Mouse (Mus musculus) cerebellum, adult 18-20 months (tissue): ENCODE results near the gene Mc3r.
A peak's percentile ranks its signal among the peaks of the same experiment; 100 is the strongest.

Experiments
- DNase-seq, 2 experiments: peaks; one replicate each; pipeline ENCODE4 v3.0.0; 2021

The Mc3r gene

GRCm38 (mm10) chr2:172256418-172256817, 8.1 kb downstream of the Mc3r start:
- no peak for DNase-seq

DNA sequence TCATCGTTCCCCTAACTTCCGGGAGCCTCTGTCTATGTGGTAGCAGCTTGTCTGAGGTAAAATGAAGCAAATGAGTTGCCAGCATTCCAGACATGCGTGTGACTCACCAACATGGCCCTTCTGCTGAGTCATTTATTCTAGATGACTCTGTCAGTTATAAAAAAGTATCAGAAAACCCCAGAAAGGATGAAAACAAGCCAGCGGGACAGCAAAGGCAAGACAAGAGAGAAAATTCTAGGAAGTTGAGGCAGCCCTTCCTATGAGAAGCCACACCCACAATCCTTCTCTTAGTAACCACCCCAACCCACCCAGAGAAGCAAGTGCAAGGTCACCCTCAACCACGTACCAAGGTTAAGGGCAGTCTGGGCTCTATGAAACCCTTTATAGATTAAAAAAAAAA, 8.7 kb downstream of the Mc3r start:
- no peak for DNase-seq

DNA sequence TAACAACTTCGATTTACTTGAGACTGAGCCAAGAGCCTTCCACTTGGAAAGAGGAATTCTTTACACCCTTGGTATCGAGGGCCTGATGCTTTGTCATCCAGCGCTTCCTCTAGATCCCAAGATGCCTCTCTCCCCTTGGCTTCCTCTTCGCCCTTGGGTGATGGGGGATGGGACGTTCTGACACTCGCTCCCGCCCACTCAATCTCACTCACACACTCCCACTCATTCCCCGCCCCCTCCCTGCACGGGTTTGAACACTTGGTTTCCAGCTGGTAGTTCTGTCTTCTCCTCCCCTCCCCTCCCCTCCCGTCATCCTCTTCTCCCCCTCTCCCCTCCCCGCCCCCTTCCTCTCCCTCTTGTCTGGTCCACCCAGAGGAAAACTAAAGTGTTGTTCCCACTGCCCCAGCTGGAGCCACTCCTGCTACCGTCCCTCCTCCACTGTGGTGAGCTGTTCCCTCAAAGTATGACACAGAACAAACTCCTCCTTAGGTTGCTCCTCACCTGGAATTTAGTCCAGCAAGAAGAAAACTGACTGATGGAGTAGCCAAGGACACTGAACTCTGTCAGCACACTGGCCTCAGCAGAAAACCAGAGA, 9.3 kb downstream of the Mc3r start:
- DNase-seq: no peak

- DNase-seq: no peak
Measured at GRCm38 (mm10) chr2:172260064-172260463, 11.8 kb downstream of the Mc3r start.

- DNase-seq: no peak
Measured at GRCm38 (mm10) chr2:172261441-172261840, 13.1 kb downstream of the Mc3r start.

GRCm38 (mm10) chr2:172263216-172263615, 14.9 kb downstream of the Mc3r start:
- DNase-seq: no peak

GRCm38 (mm10) chr2:172269907-172270306, 21.6 kb downstream of the Mc3r start:
- no peak for DNase-seq

GRCm38 (mm10) chr2:172270485-172270944, 22.2 kb downstream of the Mc3r start:
- no peak for DNase-seq

DNA sequence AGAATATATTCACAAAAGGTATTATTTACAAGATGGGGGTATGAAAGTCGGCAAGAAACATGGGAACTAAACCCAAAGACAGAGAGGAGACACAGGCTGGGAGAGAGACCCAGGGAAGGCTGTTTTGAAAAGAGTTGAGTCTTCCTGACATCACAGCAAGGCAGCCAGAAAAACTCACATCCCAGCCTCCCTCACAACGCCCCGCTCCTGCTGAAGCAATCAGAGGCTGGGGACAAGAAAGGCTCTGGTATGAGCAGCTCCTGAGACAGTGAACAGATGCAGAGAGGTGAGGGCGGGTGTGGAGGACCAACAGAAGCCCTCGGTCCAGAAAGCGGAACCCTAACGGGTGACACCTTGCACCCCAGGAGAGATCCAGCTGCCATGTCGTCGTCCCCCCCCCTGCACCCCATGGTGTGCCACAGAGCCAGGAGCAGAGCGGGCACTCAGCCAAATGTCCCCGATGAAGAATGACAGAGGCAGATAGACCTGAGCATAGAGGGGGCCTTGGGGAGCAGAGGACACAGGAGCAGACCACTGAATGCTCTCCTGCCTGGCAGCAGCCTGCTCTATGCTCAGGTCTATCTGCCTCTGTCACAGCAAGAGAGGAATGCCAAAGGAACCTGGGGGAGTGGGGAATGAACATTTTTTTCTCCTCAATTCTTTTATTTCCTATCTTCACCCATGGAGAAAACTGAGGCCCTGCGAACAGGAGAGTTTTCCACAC, 22.8 kb downstream of the Mc3r start:
- no peak for DNase-seq

GRCm38 (mm10) chr2:172274662-172275061, 26.4 kb downstream of the Mc3r start:
- no peak for DNase-seq

DNA sequence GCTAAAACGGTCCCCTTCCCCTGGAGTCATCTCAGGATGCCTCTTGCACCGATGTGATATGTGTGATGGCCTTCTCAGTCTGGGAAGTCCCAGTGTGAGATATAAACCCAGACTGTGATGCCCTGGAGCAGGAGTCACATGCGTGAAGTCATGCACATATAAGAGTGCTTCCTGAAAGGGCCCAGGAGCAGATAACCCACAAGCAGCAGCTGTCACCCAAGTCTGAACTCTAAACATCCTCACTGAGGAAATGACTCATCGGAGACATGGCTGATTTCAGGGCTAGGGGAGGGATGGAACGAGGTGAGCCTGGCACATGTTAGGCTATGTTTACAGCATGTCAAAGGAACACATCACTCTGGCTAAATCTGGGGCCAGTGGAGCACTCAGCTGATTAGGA, 27.9 kb downstream of the Mc3r start:
- DNase-seq: no peak

GRCm38 (mm10) chr2:172278979-172279378, 30.7 kb downstream of the Mc3r start:
- no peak for DNase-seq

GRCm38 (mm10) chr2:172282071-172282710, 33.9 kb downstream of the Mc3r start:
- DNase-seq: peak in 1 of 2 experiments; percentile 10

DNA sequence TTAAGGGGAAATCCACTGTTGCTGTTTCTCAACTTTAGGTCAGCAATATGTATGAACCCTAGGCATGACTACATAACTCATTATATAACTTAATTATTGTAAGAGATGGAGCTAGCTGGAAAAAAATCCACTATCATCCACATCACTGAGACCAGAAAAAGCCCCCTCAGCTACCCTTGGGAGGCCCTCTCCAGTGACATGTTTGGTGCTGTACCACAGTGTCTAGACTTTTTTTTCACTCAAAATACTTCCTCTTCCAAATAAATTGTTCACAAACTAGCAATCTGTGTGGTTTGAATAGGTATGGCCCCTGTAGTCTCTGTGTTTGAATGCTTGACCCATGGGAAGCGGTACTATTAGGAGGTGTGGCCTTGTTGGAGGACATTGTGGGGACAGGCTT, 39.4 kb downstream of the Mc3r start:
- DNase-seq: no peak

DNA sequence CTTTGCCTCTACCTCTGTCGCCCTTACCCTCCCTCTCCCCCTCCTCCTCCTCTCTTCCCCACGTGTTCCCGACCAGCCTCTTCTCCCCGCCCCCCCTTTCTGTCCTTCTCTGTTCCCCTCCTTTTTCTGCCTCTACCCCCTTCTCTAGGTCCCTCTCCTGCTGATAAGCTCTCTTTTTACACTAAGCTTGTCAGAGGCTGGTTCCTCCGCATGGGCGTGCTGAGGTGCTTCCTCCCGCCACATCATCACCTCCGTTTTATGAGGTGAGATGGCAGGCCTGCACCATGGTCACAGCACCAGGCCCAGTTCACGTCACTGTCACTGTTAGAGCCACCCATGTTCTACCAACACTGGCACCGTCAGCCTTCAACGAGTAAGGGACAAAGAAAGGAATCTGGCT, 40.7 kb downstream of the Mc3r start:
- no peak for DNase-seq

DNA sequence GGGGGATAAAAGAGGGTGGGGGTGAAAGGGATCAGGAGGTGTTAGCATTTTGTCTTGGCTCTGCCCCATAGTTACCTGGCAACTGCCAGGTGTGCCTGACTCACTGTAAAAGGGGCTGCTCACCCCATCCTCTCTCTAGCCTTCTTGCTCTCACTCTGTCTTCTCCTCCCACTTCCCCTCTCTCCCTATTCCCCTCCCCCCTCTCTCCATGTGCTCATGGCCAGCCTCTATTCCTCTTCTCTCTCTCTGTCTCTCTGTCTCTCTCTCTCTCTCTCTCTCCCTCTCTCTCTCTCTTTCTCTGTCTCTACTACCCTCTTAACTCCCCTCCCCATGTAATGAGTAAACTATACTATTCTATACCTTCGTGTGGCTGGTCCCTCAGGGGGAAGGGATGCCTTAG, 41.3 kb downstream of the Mc3r start:
- DNase-seq: no peak

DNA sequence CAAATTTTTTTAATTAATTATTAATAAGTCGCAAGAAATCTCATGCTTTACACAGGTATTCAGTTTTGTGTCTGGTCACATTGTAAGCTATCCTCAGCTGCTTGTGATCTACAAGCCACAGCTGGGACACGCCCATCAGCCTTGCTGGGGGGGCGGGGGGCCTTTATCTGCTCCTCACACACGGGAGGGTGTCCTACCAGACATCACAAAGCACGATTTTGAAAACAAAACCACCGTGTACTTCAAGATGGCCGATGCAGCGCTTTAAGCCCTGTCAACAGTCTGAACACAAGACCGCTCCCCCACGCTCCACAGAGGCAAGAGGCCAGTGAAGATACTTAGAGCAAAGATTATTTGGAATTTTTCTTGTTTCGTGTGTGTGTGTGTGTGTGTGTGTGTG, 42.2 kb downstream of the Mc3r start:
- no peak for DNase-seq

GRCm38 (mm10) chr2:172291025-172291424, 42.7 kb downstream of the Mc3r start:
- no peak for DNase-seq

GRCm38 (mm10) chr2:172291755-172292524, 43.6 kb downstream of the Mc3r start:
- no peak for DNase-seq

DNA sequence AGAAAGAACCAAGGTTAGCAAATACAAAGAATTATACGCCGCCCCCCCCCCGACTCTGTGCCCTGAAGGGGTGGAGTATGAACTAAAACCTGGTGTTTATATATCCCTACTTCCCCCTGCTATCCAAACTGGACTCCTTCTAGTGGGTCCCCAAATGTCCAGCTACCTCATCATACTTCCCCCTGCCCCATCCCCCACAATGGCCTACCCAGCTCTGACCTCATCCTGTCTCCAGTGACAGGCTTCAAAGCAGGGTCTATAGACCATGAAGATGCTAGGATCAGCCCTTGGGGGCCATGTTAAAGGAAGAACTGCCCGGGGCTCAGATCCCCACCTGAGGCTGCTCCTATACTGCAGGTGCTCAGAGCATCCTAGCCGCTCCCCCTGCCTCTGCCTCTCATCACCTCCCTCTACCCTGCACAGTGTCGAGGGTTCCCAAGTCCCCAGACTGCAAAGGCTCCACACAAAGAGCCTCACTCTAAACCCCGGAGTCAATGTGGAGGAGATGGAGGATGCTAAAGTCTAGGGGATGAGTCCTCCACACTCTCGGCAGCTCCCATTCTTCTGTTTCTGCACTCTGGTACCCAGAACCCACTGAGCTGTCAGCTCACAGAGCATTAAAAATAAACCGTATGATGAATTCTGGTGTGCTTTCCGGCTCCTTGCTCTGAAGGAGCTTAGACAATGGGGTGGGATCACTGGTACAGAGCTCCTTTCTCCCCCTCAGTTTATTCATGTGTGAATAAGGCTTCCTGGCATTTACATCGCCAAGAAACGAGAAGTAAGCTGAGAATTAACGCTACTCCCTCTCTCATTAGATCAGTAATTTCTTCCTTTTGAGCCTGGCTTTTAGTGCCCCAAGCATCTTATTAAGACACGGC, 44.5 kb downstream of the Mc3r start:
- no peak for DNase-seq

GRCm38 (mm10) chr2:172298083-172298482, 49.8 kb downstream of the Mc3r start:
- DNase-seq: no peak

- DNase-seq: no peak
Measured at GRCm38 (mm10) chr2:172298542-172298941, 50.2 kb downstream of the Mc3r start.
